Mouse (Mus musculus) NIH3T3 (cell line): Measurements from ENCODE around the gene Foxm1.
A peak's percentile ranks its signal among the peaks of the same experiment; 100 is the strongest.
"Not testable (repeated sequence)": the region's sequence is repeated elsewhere in the genome, so short reads cannot be mapped to it uniquely, and the experiment has no call there.

Experiments
- DNase-seq: peaks from one replicate; pipeline ENCODE4 v3.0.0-alpha.2; 2012; ENCODE audit warnings: low read depth

Foxm1 gene

DNA sequence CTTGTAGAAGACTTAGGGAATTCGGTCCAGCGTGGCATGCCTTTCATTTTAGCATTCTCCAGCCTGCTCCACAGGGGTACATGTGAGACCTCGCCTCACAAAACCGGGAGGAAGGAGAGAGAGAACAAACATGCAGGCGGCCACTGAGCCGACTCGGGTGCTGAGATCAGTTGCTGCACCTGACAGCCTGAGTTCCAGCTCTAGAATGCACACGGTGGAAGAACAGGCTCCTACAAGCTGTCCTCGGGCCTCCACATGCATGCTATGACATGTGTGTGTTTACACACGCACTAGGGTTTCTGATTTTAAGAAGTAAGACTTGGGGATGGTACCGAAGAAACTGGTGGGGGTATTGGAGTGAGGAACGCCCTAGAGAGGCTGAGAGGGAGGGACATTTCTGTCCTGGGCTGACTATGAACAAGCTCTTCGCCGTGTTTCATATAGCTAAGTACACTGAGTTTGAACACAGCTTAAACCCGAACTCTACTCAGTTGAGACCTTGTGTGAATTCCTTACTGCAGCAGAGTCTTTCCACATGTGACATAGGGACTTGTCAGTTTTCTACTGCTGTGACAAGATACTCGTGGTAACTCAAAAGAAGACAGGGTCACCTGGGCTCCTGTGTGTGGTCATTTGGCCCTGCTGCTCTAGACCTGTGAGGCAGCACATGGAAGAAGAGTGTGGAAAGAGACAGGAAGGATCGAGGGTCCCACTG lies 13.8 kb downstream of the Foxm1 start:
- no peak for DNase-seq

DNA sequence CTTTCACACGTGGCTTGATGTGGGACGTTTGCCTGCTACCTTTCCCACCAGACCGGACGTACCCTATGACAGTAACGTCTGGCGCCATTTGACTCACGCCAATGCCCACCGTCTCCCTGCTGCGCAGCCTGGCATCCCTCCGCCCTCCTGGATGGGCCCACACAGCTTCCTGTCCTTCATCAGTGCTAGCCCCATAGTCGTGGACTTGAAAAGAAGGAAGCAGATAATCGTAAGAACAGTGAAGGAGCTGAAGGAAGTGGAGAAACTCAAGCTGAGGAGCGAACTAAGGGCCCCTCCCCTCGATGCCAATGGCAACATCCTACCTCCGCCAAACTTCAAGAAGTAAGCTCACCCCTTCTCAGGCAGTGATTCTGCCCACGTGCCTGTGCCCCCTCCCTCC lies 16.9 kb downstream of the Foxm1 start:
- DNase-seq, result no peak

DNA sequence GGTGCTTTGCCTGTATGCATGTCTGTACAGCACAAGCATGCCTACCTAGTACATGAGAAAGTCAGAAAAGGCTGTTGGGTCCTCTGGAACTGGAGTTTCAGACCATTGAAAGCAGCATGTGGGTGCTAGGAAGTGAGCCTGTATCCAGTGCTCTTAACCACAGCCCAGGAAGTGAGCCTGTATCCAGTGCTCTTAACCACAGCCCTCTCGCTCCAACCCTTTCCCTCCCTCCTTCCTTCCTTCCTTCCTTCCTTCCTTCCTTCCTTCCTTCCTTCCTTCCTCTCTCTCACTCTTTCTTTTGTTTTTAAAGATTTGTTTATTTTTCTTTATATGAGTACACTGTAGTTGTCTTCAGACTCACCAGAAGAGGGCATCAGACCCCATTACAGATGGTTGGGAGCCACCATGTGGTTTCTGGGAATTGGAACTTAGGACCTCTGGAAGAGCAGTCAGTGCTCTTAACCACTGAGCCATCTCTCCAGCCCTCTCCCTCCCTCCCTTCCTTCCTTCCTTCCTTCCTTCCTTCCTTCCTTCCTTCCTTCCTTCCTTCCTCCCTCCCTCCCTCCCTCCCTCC lies 17.9 kb downstream of the Foxm1 start:
- DNase-seq, result not testable (repeated sequence)

DNA sequence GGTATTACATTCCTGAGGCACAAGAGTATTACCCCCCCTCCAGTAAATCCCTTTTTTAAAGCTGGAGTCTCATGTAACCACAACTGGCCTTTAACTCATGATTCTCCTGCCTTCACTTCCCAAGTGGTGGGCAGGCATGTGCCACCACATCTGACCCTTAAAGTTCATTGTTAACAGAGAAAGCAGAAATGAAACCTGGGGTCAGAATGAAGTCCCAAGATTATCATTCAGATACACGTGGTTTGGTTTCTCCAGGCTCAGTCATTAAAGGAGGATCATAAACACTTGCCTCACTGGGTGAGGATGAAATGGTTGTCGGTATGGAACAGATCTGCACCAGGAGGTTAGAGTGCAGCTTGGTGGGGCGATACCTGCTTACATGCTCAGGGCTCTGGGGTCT lies 18.5 kb downstream of the Foxm1 start:
- DNase-seq, result no peak

DNA sequence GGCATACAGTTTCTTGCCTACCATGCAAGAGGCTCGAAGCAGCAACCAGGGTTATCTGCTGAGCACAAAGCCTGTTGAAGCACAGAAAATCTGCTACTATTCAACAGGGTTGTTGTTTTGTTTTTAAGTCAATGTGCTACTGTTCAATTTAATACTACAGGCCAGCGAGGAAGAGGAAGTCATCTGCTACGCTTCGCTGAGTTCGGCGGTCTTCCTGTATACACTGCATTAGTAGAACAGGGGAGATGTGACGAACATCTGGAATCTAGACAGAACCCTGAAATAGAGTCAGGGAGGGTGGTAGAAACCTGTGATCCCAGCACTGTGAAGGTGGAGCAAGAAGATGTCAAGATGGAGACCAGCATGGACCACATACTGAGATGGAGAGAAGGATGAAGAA lies 21.0 kb downstream of the Foxm1 start:
- DNase-seq, result no peak

- DNase-seq, result no peak
Observed at GRCm38 (mm10) chr6:128385026-128385425, 22.3 kb downstream of the Foxm1 start.

- DNase-seq, result no peak
Observed at GRCm38 (mm10) chr6:128389185-128389584, 26.4 kb downstream of the Foxm1 start.

DNA sequence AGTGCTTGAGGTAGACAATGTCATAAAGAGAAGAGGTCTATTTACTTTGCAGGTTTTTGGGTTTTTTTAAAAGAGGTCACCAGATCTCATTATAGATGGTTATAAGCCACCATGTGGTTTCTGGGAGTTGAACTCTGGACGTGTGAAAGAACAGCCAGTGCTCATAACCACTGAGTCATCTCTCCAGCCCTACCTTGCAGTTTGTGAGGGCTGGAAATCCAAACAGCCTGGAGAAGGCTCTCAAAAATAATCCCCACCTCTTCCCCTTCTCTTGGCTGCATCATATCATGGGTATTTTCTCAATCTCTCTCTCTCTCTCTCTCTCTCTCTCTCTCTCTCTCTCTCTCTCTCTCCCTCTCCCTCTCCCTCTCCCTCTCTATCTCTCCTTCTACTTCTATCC lies 27.9 kb downstream of the Foxm1 start:
- peak; percentile 45 for DNase-seq

GRCm38 (mm10) chr6:128397574-128398261 lies 35.0 kb downstream of the Foxm1 start:
- peak; percentile 72 for DNase-seq

- no peak for DNase-seq
Observed at GRCm38 (mm10) chr6:128398996-128399395, 36.2 kb downstream of the Foxm1 start, which contains the start of gene Nrip2. TSS of gene Nrip2 (plus strand) at chr6:128399296.

GRCm38 (mm10) chr6:128399421-128400185 lies 36.8 kb downstream of the Foxm1 start:
- DNase-seq, result no peak

GRCm38 (mm10) chr6:128404708-128405107 lies 41.9 kb downstream of the Foxm1 start:
- DNase-seq, result no peak

GRCm38 (mm10) chr6:128408544-128409125 lies 45.9 kb downstream of the Foxm1 start:
- no peak for DNase-seq

DNA sequence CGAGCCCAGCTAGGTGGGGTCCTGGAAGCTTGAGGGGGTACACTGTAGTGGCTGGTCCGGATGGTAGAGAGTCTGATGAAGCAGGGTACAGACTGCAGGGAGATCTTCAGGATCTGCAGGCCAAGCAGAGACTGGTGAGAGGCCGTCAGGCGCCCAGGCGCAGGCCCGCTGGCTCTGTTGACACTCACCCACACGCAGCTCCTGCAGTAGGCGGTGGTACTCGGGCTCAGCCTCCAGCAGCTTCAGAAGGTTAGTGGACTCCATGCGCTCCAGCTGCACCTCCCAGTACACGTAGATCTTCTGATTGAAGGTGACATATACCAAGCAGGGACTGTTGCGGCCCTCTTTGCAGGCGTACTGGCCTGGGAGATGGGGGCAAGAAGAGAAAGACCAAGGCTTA lies 47.5 kb downstream of the Foxm1 start:
- no peak for DNase-seq

DNA sequence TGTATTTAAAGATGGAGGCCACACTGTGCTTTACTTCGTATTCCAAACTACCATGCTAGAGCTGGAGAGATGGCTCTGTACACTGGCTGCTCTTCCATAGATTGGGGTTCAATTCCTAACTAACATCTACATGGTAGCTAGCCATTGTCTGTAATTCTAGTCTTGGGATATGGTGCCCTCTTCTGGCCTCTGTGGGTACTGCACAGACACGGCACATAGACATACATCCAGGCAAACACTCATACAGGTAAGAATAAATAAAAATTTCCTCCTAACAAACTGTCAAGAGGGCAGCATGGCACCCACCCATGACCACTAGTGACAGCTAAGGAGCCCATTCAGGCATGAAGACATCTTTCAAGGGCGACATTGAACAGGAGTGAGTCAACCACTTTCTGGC lies 48.3 kb downstream of the Foxm1 start:
- peak; percentile 90 for DNase-seq

DNA sequence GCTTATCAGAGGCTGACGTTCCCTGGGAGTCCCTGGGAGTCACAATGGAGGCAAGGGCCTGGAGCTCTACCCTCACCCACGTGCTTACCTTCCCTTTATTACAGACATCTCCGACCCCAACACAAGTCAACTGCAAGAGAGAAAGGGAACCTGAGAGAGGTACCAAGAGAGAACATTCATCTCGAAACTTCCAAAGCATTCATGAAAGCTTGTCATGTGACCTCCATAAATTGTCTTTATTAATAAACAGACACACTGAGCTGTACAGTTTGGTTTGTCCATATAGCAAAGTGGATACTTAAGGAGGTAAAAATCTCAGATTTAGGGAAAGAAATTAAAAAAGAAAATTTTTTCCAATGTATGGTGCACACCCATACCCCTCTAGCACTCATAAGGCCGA lies 53.4 kb downstream of the Foxm1 start:
- no peak for DNase-seq

DNA sequence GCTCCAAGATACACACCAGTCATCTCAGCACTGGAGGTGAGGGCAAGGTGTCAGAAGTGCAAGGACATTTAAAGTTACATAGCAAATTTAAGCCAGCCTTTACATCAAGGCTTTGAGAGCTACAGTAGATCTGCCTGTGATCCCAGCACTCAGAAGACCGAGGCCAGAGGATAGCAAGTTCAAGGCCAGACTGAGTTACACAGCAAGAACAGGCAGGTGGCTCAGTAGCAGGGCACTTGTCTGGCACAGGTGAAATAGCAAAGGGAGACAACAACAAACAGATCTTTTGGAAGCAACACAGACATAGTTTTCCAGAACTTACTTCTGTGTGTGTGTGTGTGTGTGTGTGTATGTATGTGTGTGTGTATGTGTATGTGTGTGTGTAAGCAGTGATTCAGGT lies 55.3 kb downstream of the Foxm1 start:
- no peak for DNase-seq

- peak; percentile 79 for DNase-seq
Observed at GRCm38 (mm10) chr6:128421036-128421435, 58.3 kb downstream of the Foxm1 start.

DNA sequence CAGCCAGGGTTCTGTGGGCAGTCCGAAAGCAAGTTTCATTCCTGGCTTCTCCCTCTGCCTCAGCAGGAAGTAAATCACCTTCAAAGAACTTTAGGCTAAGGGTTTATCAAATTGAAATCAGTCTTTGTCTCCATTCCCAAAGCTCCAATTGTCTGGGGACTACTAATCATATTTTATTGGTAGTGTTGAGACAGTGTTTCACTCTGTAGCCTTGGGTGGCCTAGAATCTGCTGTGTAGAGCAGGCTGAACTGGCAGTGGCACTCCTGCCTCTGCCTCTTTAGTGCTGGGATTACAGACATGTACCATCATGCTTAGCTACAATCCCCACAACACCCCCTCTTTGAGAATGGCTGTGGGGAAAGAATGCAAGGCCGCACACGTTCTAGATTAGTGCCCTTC lies 58.7 kb downstream of the Foxm1 start:
- no peak for DNase-seq

DNA sequence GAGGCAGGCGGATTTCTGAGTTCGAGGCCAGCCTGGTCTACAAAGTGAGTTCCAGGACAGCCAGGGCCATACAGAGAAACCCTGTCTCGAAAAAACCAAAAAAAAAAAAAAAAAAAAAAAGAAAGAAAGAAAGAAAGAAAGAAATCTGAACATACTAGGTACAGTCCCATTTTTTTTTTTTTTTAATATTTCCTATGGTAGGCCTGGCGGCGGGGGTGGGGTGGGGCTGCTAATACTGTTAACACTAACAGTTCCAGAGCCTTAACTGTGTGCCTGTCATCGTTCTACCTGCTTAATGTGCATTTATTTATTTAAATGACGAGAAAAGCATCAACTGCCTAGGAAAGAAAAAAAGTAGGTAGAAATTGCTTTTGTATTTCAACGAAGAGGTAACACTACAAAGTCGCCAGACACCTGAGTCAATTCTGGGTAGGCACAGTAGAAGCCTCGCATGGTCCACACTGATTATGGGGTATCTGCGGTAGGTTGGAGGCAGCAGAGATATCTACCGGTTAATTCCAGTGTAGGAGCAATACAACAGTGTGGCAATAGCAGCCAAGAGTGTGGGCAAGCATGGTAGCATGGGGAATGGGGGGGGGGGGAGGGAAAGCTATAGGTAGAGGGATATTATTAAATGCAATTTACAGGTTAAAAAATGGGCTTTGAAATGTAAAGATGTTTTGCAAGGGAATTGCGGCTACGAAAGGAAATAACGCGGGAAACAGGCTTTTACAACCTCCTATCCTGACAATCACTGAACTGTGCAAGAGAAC lies 60.9 kb downstream of the Foxm1 start:
- no peak for DNase-seq

GRCm38 (mm10) chr6:128424269-128425019 lies 61.7 kb downstream of the Foxm1 start, which contains the start of gene Itfg2:
TSS of gene Itfg2 (minus strand) at chr6:128424931.
- DNase-seq, result peak; percentile 99
